Mouse (Mus musculus) macrophage (primary cell): Measurements from ENCODE around the gene Rfx8. TPM values are rescaled to one million over a fixed set of nuclear protein-coding genes. Genes with fewer than 3 reads are reported as not detected.
A peak's percentile ranks its signal among the peaks of the same experiment; 100 is the strongest.

Experiments used
- H3K27ac ChIP-seq: fragments of 350-480 bp; formaldehyde crosslinking; 2 replicates; pipeline ENCODE4 v1.9.0; 2021
- H3K36me3 ChIP-seq: fragments of 350-480 bp; formaldehyde crosslinking; 2 replicates; pipeline ENCODE4 v1.9.0; 2021; ENCODE audit errors: inconsistent target
- H3K4me3 ChIP-seq: fragments of 350-480 bp; formaldehyde crosslinking; 2 replicates; pipeline ENCODE4 v1.9.0; 2021; ENCODE audit errors: inconsistent target
- H3K79me2 ChIP-seq: fragments of 350-480 bp; formaldehyde crosslinking; 2 replicates; pipeline ENCODE4 v1.9.0; 2021; ENCODE audit errors: inconsistent target
- WGBS: methylation state at CpG from one replicate; pipeline ENCODE4 v1.1.7; 2026; ENCODE audit warnings: inconsistent platforms; ENCODE audit not compliant: missing documents; 5-methylcytosine and 5-hydroxymethylcytosine counted together
- polyA plus RNA-seq: library from polyadenylated mRNA; stranded (reverse); fragments of 250-400 nt; gene quantifications from 3 replicates; pipeline ENCODE4 v1.2.4, GENCODE M21; 2018; ENCODE audit warnings: inconsistent platforms

Rfx8 gene
- polyA plus RNA-seq, 1 experiment from 2014 or later = not detected

DNA sequence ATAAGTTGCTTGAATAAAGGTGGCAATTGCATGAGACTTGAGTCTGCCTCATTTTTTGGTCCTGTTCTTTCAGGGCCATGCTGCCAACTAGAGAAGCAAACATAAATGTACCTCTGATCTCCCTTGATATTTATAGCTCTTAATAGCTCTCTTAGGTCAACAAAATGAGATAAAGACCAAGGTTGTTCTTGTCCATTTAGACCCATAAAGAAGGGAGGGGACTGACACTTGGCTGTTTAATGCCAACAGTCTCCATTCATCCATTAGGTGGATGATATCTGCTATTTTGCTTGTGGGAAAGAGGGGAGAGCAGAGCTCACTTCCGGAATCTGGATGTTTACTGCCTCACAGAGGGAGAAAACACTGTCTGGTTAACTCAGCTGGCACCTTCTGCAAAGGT is 28.4 kb upstream of the Rfx8 start:
- WGBS = 82% methylated on average over 1 of the region's 1 CpGs
- no peaks in the 10 kb centered on the region for H3K79me2 ChIP-seq
- H3K36me3 ChIP-seq = no peaks in the 10 kb centered on the region
- no peak overlapping the region for H3K27ac ChIP-seq
- H3K4me3 ChIP-seq = no peak overlapping the region

DNA sequence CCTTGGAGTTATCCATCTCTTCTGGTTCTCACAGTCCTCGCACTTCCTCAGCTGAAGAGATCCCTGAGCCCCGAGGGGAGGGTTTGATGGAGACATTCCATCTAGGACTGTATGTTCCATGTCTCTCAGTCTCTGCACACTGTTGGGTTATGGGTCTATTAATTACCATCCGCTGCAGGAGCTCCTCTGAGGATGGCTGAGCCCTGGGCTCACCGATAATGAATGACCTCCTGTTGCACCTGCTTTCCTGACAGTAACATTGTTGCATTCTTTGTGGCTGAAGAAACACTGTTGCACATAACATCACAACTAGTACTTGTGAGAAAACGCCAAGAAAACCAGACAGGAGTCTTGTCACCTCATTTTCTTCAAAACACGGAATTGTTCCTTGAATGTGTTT is 27.9 kb upstream of the Rfx8 start:
- no peak overlapping the region for H3K4me3 ChIP-seq
- H3K79me2 ChIP-seq = no peaks in the 10 kb centered on the region
- no peak overlapping the region for H3K27ac ChIP-seq
- no peaks in the 10 kb centered on the region for H3K36me3 ChIP-seq
- WGBS = 94% methylated on average over 6 of the region's 6 CpGs

DNA sequence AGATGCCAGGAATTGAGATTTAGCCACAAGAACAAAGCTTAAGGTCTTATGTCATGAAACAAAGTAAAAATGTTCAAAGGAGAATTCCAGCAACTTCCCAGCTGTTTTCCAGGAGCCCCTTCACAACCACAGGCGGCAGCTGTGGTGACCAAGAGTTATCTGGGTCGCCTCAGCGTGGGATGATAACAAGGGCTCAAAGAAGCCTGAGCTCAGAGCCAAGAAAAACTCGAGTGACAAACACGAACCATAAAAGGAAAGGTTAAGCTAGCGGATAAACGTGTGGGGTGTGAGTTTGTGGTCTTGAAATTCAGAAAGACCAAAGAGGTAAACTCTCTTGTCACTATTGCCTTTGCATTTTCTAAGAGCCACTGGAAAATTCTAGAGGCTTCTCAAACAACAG is 25.7 kb upstream of the Rfx8 start:
- Histone ChIP-seq H3K79me2 (no peaks in the 10 kb centered on the region), H3K36me3 (no peaks in the 10 kb centered on the region), H3K4me3 (no peak overlapping the region), H3K27ac (no peak overlapping the region)
- 77% methylated on average over 7 of the region's 7 CpGs for WGBS

DNA sequence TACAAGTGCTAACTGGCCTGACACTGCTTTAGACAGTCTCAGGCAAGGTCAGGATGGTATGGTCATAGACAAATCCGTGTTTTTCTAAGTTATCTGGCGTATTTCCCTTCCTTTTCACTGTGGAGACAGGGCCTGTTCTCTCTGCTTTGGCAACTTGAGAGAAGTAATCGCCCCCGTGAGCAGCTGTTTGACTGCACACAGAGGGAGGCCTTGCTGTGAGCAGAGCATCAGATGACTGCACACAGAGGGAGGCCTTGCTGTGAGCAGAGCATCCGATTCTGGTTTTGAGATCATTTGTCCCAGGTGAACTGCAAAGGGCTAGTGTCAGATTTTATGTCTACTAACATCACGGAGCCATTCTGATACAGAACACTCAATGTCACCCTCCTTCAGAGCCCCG is 20.2 kb upstream of the Rfx8 start:
- 83% methylated on average over 7 of the region's 7 CpGs for whole genome bisulfite sequencing
- H3K79me2 ChIP-seq = no peaks in the 10 kb centered on the region
- no peaks in the 10 kb centered on the region for H3K36me3 ChIP-seq
- no peak overlapping the region for H3K27ac ChIP-seq
- no peak overlapping the region for H3K4me3 ChIP-seq

DNA sequence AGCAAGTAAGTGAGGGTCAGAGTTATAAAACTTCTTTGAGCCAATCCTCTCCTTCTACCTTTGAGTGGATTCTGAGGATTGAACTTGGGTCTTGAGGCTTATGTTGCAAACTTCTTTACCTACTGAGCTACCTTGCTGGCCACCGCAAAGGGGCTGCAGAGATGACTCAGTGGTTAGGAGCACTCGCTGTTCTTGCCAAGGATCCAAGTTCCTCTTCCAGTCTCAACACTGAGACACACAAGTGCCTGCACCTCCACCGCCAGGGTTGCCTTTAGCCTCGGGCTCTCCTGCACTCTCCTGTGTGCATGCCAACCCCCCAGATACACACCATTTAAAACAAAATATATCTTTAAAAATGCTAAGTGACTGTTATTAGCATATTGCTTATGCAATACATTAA is 19.2 kb upstream of the Rfx8 start:
- H3K36me3 ChIP-seq = no peaks in the 10 kb centered on the region
- H3K79me2 ChIP-seq = no peaks in the 10 kb centered on the region
- no peak overlapping the region for H3K4me3 ChIP-seq
- H3K27ac ChIP-seq = no peak overlapping the region
- 6% methylated on average over 4 of the region's 4 CpGs for WGBS

DNA sequence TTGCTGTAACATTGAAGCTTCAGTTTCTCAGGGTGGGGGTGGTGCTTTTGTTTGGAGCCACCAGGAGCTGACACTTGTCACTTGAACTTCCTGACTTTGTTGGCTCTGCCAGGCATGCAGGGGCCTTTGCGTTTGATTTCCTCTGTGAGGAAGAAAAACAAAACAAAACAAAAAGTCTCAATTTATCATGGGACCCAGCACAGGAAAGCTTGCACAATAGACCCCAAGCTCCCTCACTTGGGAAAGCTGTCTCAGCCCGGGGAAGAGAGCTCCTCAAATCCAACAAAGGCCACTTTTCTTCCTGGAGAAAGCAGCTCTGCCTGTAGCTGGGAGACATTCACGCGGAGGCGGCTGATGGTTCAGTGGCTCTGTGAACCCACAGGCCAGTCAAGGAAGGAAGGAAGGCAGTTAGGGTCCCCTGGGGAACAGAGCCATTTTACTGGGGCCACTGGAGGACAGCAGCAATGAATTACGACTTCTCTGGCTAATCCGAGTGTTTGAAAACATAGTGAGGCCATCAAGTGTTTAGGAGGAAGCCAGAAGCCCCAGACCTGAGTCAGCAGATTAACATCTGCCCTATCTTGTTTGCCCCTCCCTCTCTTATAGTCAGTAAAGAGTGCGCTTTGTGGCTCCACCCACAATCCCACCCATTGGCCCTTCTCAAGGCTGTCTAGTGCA is 15.3 kb upstream of the Rfx8 start:
- 15% methylated on average over 8 of the region's 8 CpGs for WGBS

DNA sequence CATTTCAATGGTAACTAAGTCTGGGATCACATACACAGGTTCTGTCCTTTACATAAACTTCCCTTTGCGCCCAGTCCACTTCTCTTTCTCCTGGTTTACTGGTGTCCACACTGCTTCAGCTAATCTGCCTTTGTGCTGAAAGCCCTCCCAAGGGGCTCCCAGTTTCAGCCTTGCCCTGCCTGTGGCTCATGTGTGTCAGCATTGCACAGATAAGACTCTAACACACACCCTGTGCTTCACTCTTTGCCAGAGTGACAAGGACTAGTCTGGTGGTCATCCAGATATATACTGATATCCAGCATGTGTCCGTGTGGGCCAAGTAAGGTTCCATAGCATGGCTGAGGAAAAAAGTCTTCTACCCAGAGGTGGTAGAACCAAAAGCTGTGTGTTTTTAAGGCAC is 14.7 kb upstream of the Rfx8 start:
- WGBS = 28% methylated on average over 2 of the region's 2 CpGs
- Histone ChIP-seq H3K79me2 (no peaks in the 10 kb centered on the region), H3K27ac (peak overlapping the region; percentile 83)

More for the DNA sequence above, 15.3 kb upstream of the Rfx8 start:
- no peak overlapping the region for H3K4me3 ChIP-seq
- H3K27ac ChIP-seq = peak overlapping the region; percentile 83
- no peaks in the 10 kb centered on the region for H3K36me3 ChIP-seq
- no peaks in the 10 kb centered on the region for H3K79me2 ChIP-seq

DNA sequence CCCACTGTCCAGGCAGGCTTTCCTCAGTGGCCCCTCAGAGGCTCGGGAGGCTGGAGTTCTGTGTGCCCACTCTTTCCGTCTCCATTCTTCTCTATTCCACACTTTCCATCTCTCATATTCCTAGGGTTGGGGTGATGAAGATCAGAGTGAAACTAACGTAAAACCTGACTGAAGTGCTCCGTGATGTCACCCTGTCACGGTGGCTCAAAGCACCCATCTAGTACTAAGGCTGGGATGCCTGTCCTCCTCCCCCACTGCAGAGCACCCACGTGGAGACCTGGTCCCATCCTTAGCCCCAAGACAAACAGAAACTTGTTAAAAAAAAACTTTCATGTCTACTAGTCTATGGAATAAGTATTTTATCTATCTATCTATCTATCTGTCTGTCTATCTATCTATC is 14.1 kb upstream of the Rfx8 start:
- peak overlapping the region; percentile 83 for H3K27ac ChIP-seq
- H3K36me3 ChIP-seq = no peaks in the 10 kb centered on the region
- WGBS = 40% methylated on average over 6 of the region's 6 CpGs
- no peaks in the 10 kb centered on the region for H3K79me2 ChIP-seq
- no peak overlapping the region for H3K4me3 ChIP-seq

More for the DNA sequence above, 14.7 kb upstream of the Rfx8 start:
- no peak overlapping the region for H3K4me3 ChIP-seq
- H3K36me3 ChIP-seq = no peaks in the 10 kb centered on the region

DNA sequence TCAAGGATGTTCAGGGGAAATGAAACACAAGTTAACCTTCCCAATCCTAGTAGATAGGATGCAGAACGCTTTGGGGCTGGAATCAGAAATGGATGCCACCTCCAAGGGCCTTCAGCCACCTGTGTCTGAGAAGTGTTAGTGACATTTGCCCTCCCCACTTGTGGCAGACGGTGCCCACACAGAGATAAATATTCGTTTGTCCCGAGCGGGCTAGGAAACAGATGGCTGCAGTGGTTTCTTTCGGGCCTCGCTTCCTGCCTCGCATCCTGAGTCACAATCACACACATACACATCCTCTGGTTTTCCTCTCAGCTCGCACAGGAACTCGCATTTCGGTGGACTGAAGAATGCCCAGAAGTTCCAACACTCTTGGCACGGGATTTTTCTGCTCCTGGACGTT is 13.5 kb upstream of the Rfx8 start:
- no peaks in the 10 kb centered on the region for H3K36me3 ChIP-seq
- no peaks in the 10 kb centered on the region for H3K79me2 ChIP-seq
- WGBS = 16% methylated on average over 13 of the region's 13 CpGs
- H3K27ac ChIP-seq = peak overlapping the region; percentile 83
- H3K4me3 ChIP-seq = no peak overlapping the region

DNA sequence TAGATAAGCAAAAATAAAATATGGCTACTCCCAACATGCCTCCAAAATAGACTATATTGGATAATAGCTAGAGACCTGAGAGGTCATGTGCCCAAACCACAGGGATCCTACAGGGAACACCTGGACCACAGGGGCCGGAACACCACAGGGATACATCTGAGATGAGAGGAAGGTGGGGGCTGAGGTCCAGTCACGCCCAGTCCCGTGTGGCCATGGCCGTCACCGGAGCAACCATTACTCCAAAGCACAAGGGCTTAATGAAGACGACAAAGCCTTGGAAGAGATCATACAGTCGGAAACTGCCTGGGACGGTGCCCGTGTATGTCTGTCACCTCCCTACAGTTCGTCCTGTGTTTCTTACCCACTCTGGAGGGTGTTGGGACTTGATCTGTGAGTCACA is 13.1 kb upstream of the Rfx8 start:
- WGBS = 53% methylated on average over 10 of the region's 10 CpGs
- Histone ChIP-seq H3K79me2 (no peaks in the 10 kb centered on the region), H3K4me3 (no peak overlapping the region), H3K27ac (peak overlapping the region; percentile 83), H3K36me3 (no peaks in the 10 kb centered on the region)

DNA sequence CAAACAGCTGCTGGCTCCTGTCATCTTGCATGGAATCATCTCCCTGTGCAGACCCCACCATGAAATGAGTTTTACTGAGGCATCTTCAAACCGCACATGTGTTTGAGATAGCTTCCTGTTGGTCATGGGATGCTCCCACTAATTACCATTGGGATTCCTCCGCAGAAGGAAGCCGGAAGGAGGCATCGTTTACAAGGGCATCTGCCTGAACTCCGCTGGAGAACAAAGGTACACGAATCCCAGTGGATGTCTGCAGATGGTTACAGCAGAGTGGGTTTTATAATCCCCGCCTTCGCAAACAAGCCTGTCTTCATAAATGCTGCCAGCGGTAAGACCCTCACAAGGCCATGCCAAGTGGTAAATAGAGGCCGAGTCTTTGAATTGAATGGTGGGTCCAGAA is 11.3 kb upstream of the Rfx8 start:
- 91% methylated on average over 10 of the region's 10 CpGs for WGBS
- Histone ChIP-seq H3K27ac (no peak overlapping the region), H3K4me3 (no peak overlapping the region), H3K79me2 (no peaks in the 10 kb centered on the region), H3K36me3 (no peaks in the 10 kb centered on the region)

DNA sequence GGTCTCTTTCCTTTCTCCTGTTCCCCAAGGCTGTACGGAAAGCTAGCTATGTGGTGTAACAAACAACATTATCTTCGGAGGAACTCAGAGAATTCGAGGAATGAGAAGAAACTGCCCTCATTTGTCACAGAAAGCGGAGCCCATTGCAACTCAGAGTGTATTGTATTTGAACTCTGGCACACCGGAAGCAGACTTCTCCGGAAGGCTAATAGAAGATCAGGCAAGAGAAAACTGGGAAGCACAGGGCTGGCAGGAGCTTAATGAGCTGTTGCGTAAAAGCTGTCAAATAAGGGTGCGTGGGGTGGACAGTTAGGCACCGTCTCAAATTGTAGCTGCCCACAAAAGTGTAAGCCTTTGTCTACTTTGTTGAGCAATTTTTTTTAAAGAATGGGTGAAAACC is 10.7 kb upstream of the Rfx8 start:
- Histone ChIP-seq H3K79me2 (no peaks in the 10 kb centered on the region), H3K4me3 (no peak overlapping the region), H3K36me3 (no peaks in the 10 kb centered on the region), H3K27ac (no peak overlapping the region)
- WGBS = 35% methylated on average over 9 of the region's 9 CpGs

DNA sequence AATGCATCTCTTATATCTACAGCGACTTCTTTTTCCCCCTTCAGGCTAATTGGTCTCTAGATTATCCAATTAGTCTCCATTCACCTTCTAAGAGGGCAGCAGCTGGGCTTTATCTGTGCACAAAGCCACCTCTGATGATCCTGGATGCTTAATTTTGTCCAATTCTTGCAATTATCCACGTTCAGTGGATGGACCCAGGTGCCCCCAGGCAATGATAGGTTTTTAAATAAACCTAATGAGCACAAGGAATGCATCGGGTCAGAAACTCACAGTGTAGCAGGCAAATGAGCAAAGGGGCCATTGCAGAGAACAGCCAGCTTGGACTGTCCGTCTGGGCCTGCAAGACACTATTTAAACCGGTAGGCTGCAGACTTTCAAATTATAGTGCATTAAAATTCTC is 10.1 kb upstream of the Rfx8 start:
- Histone ChIP-seq H3K27ac (no peak overlapping the region), H3K79me2 (no peaks in the 10 kb centered on the region), H3K4me3 (no peak overlapping the region), H3K36me3 (no peaks in the 10 kb centered on the region)
- WGBS = 97% methylated on average over 5 of the region's 5 CpGs

DNA sequence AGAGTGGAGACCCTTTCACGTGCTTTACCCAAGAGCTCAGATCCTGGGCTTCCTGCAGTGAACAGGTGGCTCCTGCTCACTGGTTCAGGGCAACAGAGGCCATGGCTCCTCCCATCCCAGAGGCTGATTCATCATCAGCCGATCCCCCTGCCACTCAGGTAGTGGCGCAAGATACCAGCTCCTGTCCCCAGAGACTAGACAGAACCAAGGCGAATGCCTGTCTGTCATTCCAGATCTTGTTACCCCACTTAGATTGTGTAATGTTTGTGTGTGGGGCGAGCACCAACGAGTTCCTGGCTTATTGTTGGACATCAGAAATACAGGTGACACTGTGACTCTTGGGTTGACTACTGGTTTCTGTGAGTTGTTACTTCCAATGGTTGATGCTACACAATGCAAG is 9.1 kb upstream of the Rfx8 start:
- 78% methylated on average over 6 of the region's 6 CpGs for WGBS
- no peaks in the 10 kb centered on the region for H3K79me2 ChIP-seq
- H3K36me3 ChIP-seq = no peaks in the 10 kb centered on the region
- H3K4me3 ChIP-seq = no peak overlapping the region
- H3K27ac ChIP-seq = no peak overlapping the region

DNA sequence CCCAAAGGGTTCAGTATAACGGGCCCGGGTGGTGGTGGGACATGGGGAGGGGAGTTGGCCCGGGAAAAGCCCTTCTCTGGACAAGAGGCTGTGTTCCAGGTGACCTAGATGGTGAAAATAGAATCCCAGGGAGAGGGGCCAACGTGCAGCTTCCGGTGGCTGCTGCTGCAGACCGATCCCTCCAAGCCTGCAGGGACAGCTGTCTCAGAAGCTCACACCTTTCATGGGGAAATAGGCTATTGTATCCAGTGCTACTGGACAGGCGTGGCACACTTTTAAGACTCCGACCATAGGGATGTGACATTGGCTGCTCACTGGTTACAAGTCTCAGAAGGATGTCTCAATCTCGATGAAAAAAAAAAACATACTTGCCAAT is 542 bp upstream of the Rfx8 start:
- no peak overlapping the region for H3K4me3 ChIP-seq
- H3K36me3 ChIP-seq = no peaks in the 10 kb centered on the region
- no peak overlapping the region for H3K27ac ChIP-seq
- H3K79me2 ChIP-seq = no peaks in the 10 kb centered on the region
- 55% methylated on average over 9 of the region's 9 CpGs for WGBS

DNA sequence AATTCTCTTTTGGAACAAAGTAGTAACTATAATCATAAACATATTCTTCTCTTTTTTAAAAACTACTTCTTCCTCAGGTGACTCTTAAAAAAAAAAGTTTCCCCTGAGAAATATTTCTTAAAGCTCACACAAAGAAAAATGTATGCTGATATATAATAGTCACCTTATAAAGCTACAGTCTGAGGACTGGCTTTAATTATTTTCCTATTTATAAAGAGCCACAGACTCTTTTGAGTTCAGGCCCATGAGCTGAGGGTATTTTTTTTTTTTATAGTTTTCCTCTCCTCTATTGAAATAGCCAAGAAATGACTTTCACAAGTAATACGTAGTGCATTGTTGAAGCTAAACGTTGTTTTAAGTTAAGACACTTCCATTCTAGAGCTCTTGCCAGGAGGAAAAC is 611 bp downstream of the Rfx8 start:
- no peaks in the 10 kb centered on the region for H3K36me3 ChIP-seq
- H3K79me2 ChIP-seq = no peaks in the 10 kb centered on the region
- H3K27ac ChIP-seq = no peak overlapping the region
- no peak overlapping the region for H3K4me3 ChIP-seq
- 52% methylated on average over 2 of the region's 2 CpGs for whole genome bisulfite sequencing
